Mouse (Mus musculus) right cerebral cortex, adult 18-20 months (tissue): ENCODE results near the gene Spata25.
"Not testable (repeated sequence)": the region's sequence is repeated elsewhere in the genome, so short reads cannot be mapped to it uniquely, and the experiment has no call there.

Experiments used
- DNase-seq: peaks from one replicate; pipeline ENCODE4 v3.0.0; 2022; ENCODE audit warnings: mixed read lengths

The Spata25 gene

GRCm38 (mm10) chr2:164828437-164828836 is at the start of gene Spata25:
Spata25 (minus strand) TSS chr2:164828537.
- no peak for DNase-seq

GRCm38 (mm10) chr2:164877376-164878215 is 49.3 kb upstream of the Spata25 start:
- not testable (repeated sequence) for DNase-seq

GRCm38 (mm10) chr2:164875648-164876047 is 47.3 kb upstream of the Spata25 start:
- not testable (repeated sequence) for DNase-seq

GRCm38 (mm10) chr2:164874239-164874769 is 46.0 kb upstream of the Spata25 start:
- DNase-seq = no peak

- no peak for DNase-seq
Observed at GRCm38 (mm10) chr2:164873621-164874020, 45.3 kb upstream of the Spata25 start.

- DNase-seq = no peak
Observed at GRCm38 (mm10) chr2:164871602-164872303, 43.4 kb upstream of the Spata25 start.

GRCm38 (mm10) chr2:164868491-164868890 is 40.2 kb upstream of the Spata25 start:
- no peak for DNase-seq

- DNase-seq = no peak
Observed at GRCm38 (mm10) chr2:164867566-164867965, 39.2 kb upstream of the Spata25 start.

- DNase-seq = no peak
Observed at GRCm38 (mm10) chr2:164866741-164867551, 38.6 kb upstream of the Spata25 start.

- DNase-seq = no peak
Observed at GRCm38 (mm10) chr2:164864593-164864992, 36.3 kb upstream of the Spata25 start.

- DNase-seq = not testable (repeated sequence)
Observed at GRCm38 (mm10) chr2:164863411-164863810, 35.1 kb upstream of the Spata25 start.

- DNase-seq = no peak
Observed at GRCm38 (mm10) chr2:164862179-164862861, 34.0 kb upstream of the Spata25 start.

GRCm38 (mm10) chr2:164861094-164861493 is 32.8 kb upstream of the Spata25 start:
- no peak for DNase-seq

GRCm38 (mm10) chr2:164859640-164860432 is 31.5 kb upstream of the Spata25 start:
- DNase-seq = no peak

- no peak for DNase-seq
Observed at GRCm38 (mm10) chr2:164859155-164859554, 30.8 kb upstream of the Spata25 start.

GRCm38 (mm10) chr2:164857842-164858553 is 29.7 kb upstream of the Spata25 start:
- no peak for DNase-seq

- no peak for DNase-seq
Observed at GRCm38 (mm10) chr2:164857101-164857821, 28.9 kb upstream of the Spata25 start, which contains the start of gene Pltp. Pltp (minus strand) TSS chr2:164857711.

- no peak for DNase-seq
Observed at GRCm38 (mm10) chr2:164856309-164857100, 28.2 kb upstream of the Spata25 start.

GRCm38 (mm10) chr2:164855572-164855971 is 27.2 kb upstream of the Spata25 start:
- DNase-seq = not testable (repeated sequence)
